Comparison of ENCODE assay signal across 13 mouse cellular contexts in the genomic region with DNA sequence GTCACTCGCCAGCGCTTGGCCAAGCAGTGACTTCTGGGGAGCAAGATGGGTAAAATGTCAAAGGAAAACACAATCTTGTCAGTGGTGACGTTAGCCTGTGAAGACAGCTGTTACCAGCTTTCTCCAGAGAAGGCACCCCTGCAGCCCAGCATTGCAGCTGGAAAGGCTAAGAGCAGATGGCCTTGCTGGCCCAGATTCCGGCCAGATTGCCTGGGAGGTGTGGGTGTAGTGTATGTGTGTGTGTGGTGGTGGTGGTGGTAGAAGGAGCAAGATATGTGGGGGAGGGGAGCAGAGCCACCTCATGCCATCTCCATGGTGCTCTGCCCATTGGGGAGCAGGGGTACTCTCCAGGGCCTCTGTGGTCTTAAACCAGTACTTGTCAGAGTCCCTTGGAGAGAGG. TPM values are rescaled to one million over a fixed set of nuclear protein-coding genes. Genes with fewer than 3 reads are reported as not detected.
DNase-seq lines count a peak whose midpoint lies in the region; ATAC-seq and TF ChIP-seq lines count a peak whose summit lies in the region.
"Had no signal": no experiment of that assay in that cellular context is flagged by ENCODE, and none has a peak within 500 bp of the region (broad histone marks: within the 10 kb centered on the region; RNA-seq: fewer than 3 reads in every experiment).

No protein-coding gene starts in this region.

- H3K27me3 ChIP-seq in cerebellum, adult 2 months (ENCODE audit: control insufficient read depth, insufficient read depth, low read length): no peaks in the 10 kb centered on the region; the same call in 1 of the 2 replicates
- no peaks in the 10 kb centered on the region for H3K27me3 ChIP-seq in spleen, adult 2 months (ENCODE audit: control insufficient read depth, insufficient read depth, low read length)
- H3K27me3 ChIP-seq: embryonic facial prominence, embryonic 15.5 days; forebrain, embryonic 12.5 days; midbrain, embryonic 12.5 days; stomach, embryonic 15.5 days had no signal

- no peak for DNase-seq in cerebellum, adult 2 months
- DNase-seq in layer of hippocampus, adult 2 months (ENCODE audit: low spot score in 2 of 2): no peak
- DNase-seq in layer of hippocampus, postnatal 14 days (ENCODE audit: low spot score in 2 of 2): no peak
- DNase-seq in spleen, adult 2 months (ENCODE audit: low read depth in 1 of 2, low spot score in 2 of 2): no peak
- DNase-seq in spleen, postnatal 10 days (ENCODE audit: low spot score in 2 of 2): no peak
- no peak for DNase-seq in Muller cell, postnatal 12 days (ENCODE audit: inconsistent ontology term)
- DNase-seq: right cerebral cortex, postnatal 4 days had no signal

- no peaks in the 10 kb centered on the region; the same call in 1 of the 2 replicates for H3K36me3 ChIP-seq in spleen, adult 2 months (ENCODE audit: control insufficient read depth, insufficient read depth, low read length)
- H3K36me3 ChIP-seq: embryonic facial prominence, embryonic 15.5 days; forebrain, embryonic 12.5 days; midbrain, embryonic 12.5 days; stomach, embryonic 15.5 days had no signal

- H3K4me3 ChIP-seq in cerebellum, adult 2 months (replicated peaks; ENCODE audit: insufficient read depth, low read depth, low read length): no peak overlapping the region
- H3K4me3 ChIP-seq in layer of hippocampus, adult 2 months: no peak overlapping the region
- H3K4me3 ChIP-seq in spleen, adult 2 months (ENCODE audit: extremely low read depth, insufficient read depth, insufficient read length): no peak overlapping the region
- H3K4me3 ChIP-seq: embryonic facial prominence, embryonic 15.5 days; forebrain, embryonic 12.5 days; midbrain, embryonic 12.5 days; stomach, embryonic 15.5 days had no signal

- TF ChIP-seq POLR2A in cerebellum, adult 2 months (IDR thresholded peaks at IDR 0.05; ENCODE audit: borderline replicate concordance, insufficient read depth, low read length): no peak
- no peak for TF ChIP-seq POLR2A in spleen, adult 2 months (IDR thresholded peaks at IDR 0.05; ENCODE audit: low read depth, low read length)

- peaks cover 11% of the 10 kb centered on the region for H3K4me1 ChIP-seq in cerebellum, adult 2 months (ENCODE audit: control insufficient read depth, insufficient read depth, low read length)
- H3K4me1 ChIP-seq in spleen, adult 2 months (ENCODE audit: control insufficient read depth, insufficient read depth, insufficient read length): peaks cover 40% of the 10 kb centered on the region
- H3K4me1 ChIP-seq: embryonic facial prominence, embryonic 15.5 days; forebrain, embryonic 12.5 days; midbrain, embryonic 12.5 days had no signal

- H3K27ac ChIP-seq in cerebellum, adult 2 months (ENCODE audit: insufficient read depth, low read length): 0 out of 2 replicates have a peak overlapping the region, but pooled peaks have one; percentile 8
- peak overlapping the region; percentile 85 for H3K27ac ChIP-seq in layer of hippocampus, adult 2 months
- peak overlapping the region; percentile 99 for H3K27ac ChIP-seq in spleen, adult 2 months (ENCODE audit: insufficient read depth, low read length)
- H3K27ac ChIP-seq: embryonic facial prominence, embryonic 15.5 days; forebrain, embryonic 12.5 days; midbrain, embryonic 12.5 days; stomach, embryonic 15.5 days had no signal

- 43% methylated on average over 4 of the region's 4 CpGs for WGBS in cerebellum, adult 2 months
- 60% methylated on average over 4 of the region's 4 CpGs for WGBS in spleen, adult 2 months

- no peak for ATAC-seq in cerebellum, adult (ENCODE audit: insufficient number of reproducible peaks, low FRiP score, low TSS enrichment)
- no peak for ATAC-seq in megakaryocyte, adult 5-6 weeks (ENCODE audit: poor library complexity, severe bottlenecking)

- no peak for TF ChIP-seq CTCF in cerebellum, adult 2 months (IDR thresholded peaks at IDR 0.05; ENCODE audit: borderline replicate concordance, insufficient read depth, low read depth, low read length)
- TF ChIP-seq CTCF in layer of hippocampus, adult 2 months (conservative IDR thresholded peaks at IDR 0.05): no peak
- TF ChIP-seq CTCF in spleen, adult 2 months (IDR thresholded peaks at IDR 0.05; ENCODE audit: extremely low read depth, insufficient read depth, insufficient read length, insufficient replicate concordance): no peak

RNA-seq across cellular contexts. Expression of a gene that starts 34.8 kb away (rescaled TPM):
- polyA plus RNA-seq in cerebellum, adult 2 months (2012; rRNA removed): 2.5 and 3.0 TPM in 2 replicates
- total RNA-seq in layer of hippocampus, adult 2 months (2021): 1 to 10 TPM; 4.7 to 6.0 TPM
- total RNA-seq in layer of hippocampus, postnatal 14 days (2021): 1 to 10 TPM; 2.7 to 3.5 TPM
- polyA plus RNA-seq in spleen, adult 2 months (2012; rRNA removed): 2.9 and 5.5 TPM in 2 replicates
- total RNA-seq in megakaryocyte, adult 5-6 weeks (2015): 9.5 and 10.3 TPM in 2 replicates
- 8.1 and 10.6 TPM in 2 replicates for total RNA-seq in megakaryocyte, adult 5-6 weeks (2017)

Comparison
In these comparisons a context has a peak if more than half of its experiments do, and no peak if none do; other contexts are left out.
1. H3K27ac ChIP-seq: peak in every context shown above with its lines; median percentile 99 in spleen, adult 2 months; 85 in layer of hippocampus, adult 2 months; 8 in cerebellum, adult 2 months.